Comparison of ENCODE assay signal across 9 mouse cellular contexts in genomic region chr11:98446213-98446561, GRCm38 (mm10). TPM values are rescaled to one million over a fixed set of nuclear protein-coding genes. Genes with fewer than 3 reads are reported as not detected.
DNase-seq lines count a peak whose midpoint lies in the region; ATAC-seq and TF ChIP-seq lines count a peak whose summit lies in the region.
"Had no signal": no experiment of that assay in that cellular context is flagged by ENCODE, and none has a peak within 500 bp of the region (broad histone marks: within the 10 kb centered on the region; RNA-seq: fewer than 3 reads in every experiment).

Gene Grb7, plus strand, starts transcription at chr11:98446394.

- ATAC-seq in embryonic facial prominence, embryonic 12.5 days (ENCODE audit: insufficient number of reproducible peaks, insufficient read depth, low FRiP score, low TSS enrichment): no peak
- no peak for ATAC-seq in hindbrain, embryonic 12.5 days (ENCODE audit: low FRiP score)
- ATAC-seq in liver, embryonic 16.5 days (ENCODE audit: low read depth): peak; percentile 26; the same call in 1 of the 2 replicates

- no peak for TF ChIP-seq POLR2A in kidney, adult 2 months (IDR thresholded peaks at IDR 0.05; ENCODE audit: low read depth, low read length)

- no peaks in the 10 kb centered on the region for H3K9me3 ChIP-seq in embryonic facial prominence, embryonic 12.5 days
- H3K9me3 ChIP-seq in hindbrain, embryonic 12.5 days (replicated peaks): no peaks in the 10 kb centered on the region
- H3K9me3 ChIP-seq in liver, embryonic 16.5 days (replicated peaks; ENCODE audit: control insufficient read depth, low read length): no peaks in the 10 kb centered on the region

- peak within 1 kb of the TSS; percentile 31 for H3K9ac ChIP-seq in embryonic facial prominence, embryonic 12.5 days
- H3K9ac ChIP-seq in hindbrain, embryonic 12.5 days: 0 out of 2 replicates have a peak within 1 kb of the TSS, but pooled peaks have one; percentile 8
- H3K9ac ChIP-seq in liver, embryonic 16.5 days (ENCODE audit: low read depth, low read length): peak within 1 kb of the TSS; percentile 46; the same call in 1 of the 2 replicates

- peak within 1 kb of the TSS; percentile 98 for H3K27ac ChIP-seq in kidney, adult 2 months (ENCODE audit: insufficient read depth, low read depth, low read length)
- H3K27ac ChIP-seq in embryonic facial prominence, embryonic 12.5 days: no peak within 1 kb of the TSS
- no peak within 1 kb of the TSS for H3K27ac ChIP-seq in hindbrain, embryonic 12.5 days
- peak within 1 kb of the TSS; percentile 85 for H3K27ac ChIP-seq in liver, embryonic 16.5 days (ENCODE audit: low read length)

- no peak for TF ChIP-seq CTCF in kidney, adult 2 months (conservative IDR thresholded peaks at IDR 0.05; ENCODE audit: insufficient read depth, insufficient read length, low read depth, low read length)

- H3K4me1 ChIP-seq in kidney, adult 2 months (ENCODE audit: control insufficient read depth, insufficient read depth, low read length): peaks cover 26% of the 10 kb centered on the region
- peaks cover 14% of the 10 kb centered on the region for H3K4me1 ChIP-seq in embryonic facial prominence, embryonic 12.5 days
- H3K4me1 ChIP-seq in hindbrain, embryonic 12.5 days: peaks cover 14% of the 10 kb centered on the region
- no peaks in the 10 kb centered on the region; the same call in none of the 2 replicates for H3K4me1 ChIP-seq in liver, embryonic 16.5 days (ENCODE audit: control insufficient read depth, low read depth, low read length)

- WGBS in kidney, adult 2 months: 7% methylated on average over 5 of the region's 5 CpGs
- 3% methylated on average over 5 of the region's 5 CpGs for WGBS in embryonic facial prominence, embryonic 12.5 days
- 9% methylated on average over 5 of the region's 5 CpGs for WGBS in hindbrain, embryonic 12.5 days
- WGBS in liver, embryonic 16.5 days (ENCODE audit: insufficient replicate concordance): 17% methylated on average over 5 of the region's 5 CpGs

- peak within 1 kb of the TSS; percentile 29 for H3K4me2 ChIP-seq in embryonic facial prominence, embryonic 12.5 days (replicated peaks)
- H3K4me2 ChIP-seq in hindbrain, embryonic 12.5 days (replicated peaks): peak within 1 kb of the TSS; percentile 32
- H3K4me2 ChIP-seq in liver, embryonic 16.5 days (ENCODE audit: low read depth, low read length): no peak within 1 kb of the TSS

- peak within 1 kb of the TSS; percentile 89 for H3K4me3 ChIP-seq in kidney, adult 2 months (ENCODE audit: insufficient read depth, low read depth, low read length)
- H3K4me3 ChIP-seq in embryonic facial prominence, embryonic 12.5 days: peak within 1 kb of the TSS; percentile 31
- H3K4me3 ChIP-seq in hindbrain, embryonic 12.5 days: peak within 1 kb of the TSS; percentile 17
- peak within 1 kb of the TSS; percentile 55 for H3K4me3 ChIP-seq in liver, embryonic 16.5 days (ENCODE audit: low read depth, low read length)

- no peak for DNase-seq in kidney, adult 2 months
- DNase-seq in kidney, adult 9 months: no peak
- no peak for DNase-seq in spleen, postnatal 10 days (ENCODE audit: low spot score in 2 of 2)
- no peak for DNase-seq in frontal cortex, postnatal 25 days (ENCODE audit: low spot score in 2 of 2)
- DNase-seq in right cerebral cortex, postnatal 25 days: no peak
- DNase-seq: right cerebral cortex, postnatal 4 days had no signal

- H3K36me3 ChIP-seq in kidney, adult 2 months (ENCODE audit: control insufficient read depth, insufficient read depth, low read length): peaks cover 1% of the 10 kb centered on the region
- H3K36me3 ChIP-seq in embryonic facial prominence, embryonic 12.5 days: no peaks in the 10 kb centered on the region
- H3K36me3 ChIP-seq in hindbrain, embryonic 12.5 days: no peaks in the 10 kb centered on the region
- H3K36me3 ChIP-seq in liver, embryonic 16.5 days (ENCODE audit: control insufficient read depth, insufficient read depth): no peaks in the 10 kb centered on the region

- H3K27me3 ChIP-seq in kidney, adult 2 months (replicated peaks; ENCODE audit: control insufficient read depth, insufficient read depth, low read length): no peaks in the 10 kb centered on the region
- peaks cover 59% of the 10 kb centered on the region for H3K27me3 ChIP-seq in embryonic facial prominence, embryonic 12.5 days
- H3K27me3 ChIP-seq in hindbrain, embryonic 12.5 days: peaks cover 46% of the 10 kb centered on the region
- peaks cover 32% of the 10 kb centered on the region for H3K27me3 ChIP-seq in liver, embryonic 16.5 days (ENCODE audit: control insufficient read depth, insufficient read depth, low read depth, low read length)

RNA-seq across cellular contexts. Expression of gene Grb7, which starts in this region (rescaled TPM):
- 143 and 160 TPM in 2 replicates for polyA plus RNA-seq in kidney, adult 2 months (2012; rRNA removed)
- polyA plus RNA-seq in embryonic facial prominence, embryonic 12.5 days (2016; fragmentation: Nextera tagmentation; extraction: Ambion mirVana): 7.3 and 7.7 TPM in 2 replicates
- polyA plus RNA-seq in hindbrain, embryonic 12.5 days (2016; fragmentation: Nextera tagmentation; extraction: Ambion mirVana): 2.0 and 4.4 TPM in 2 replicates
- polyA plus RNA-seq in liver, embryonic 16.5 days (2015; fragmentation: Nextera tagmentation; extraction: Ambion mirVana): 28.5 and 36.0 TPM in 2 replicates

Comparison
In these comparisons a context has a peak if more than half of its experiments do, and no peak if none do; other contexts are left out.
1. H3K27ac ChIP-seq: peak in kidney, adult 2 months (single experiment) and liver, embryonic 16.5 days (single experiment); none in embryonic facial prominence, embryonic 12.5 days (single experiment) and hindbrain, embryonic 12.5 days (single experiment).
2. H3K4me3 ChIP-seq: peak in every context shown above with its lines; median percentile 89 in kidney, adult 2 months; 55 in liver, embryonic 16.5 days; 31 in embryonic facial prominence, embryonic 12.5 days; 17 in hindbrain, embryonic 12.5 days.
3. Peak in every context shown above with its lines, with median percentiles within 50 percentile points of each other: H3K9ac ChIP-seq.